Mouse (Mus musculus): ENCODE data around the gene Ifit1. TPM values are rescaled to one million over a fixed set of nuclear protein-coding genes. Genes with fewer than 3 reads are reported as not detected.

Ifit1 gene
- polyA plus RNA-seq, 1 experiment from 2014 or later, result 0.36 TPM

DNA sequence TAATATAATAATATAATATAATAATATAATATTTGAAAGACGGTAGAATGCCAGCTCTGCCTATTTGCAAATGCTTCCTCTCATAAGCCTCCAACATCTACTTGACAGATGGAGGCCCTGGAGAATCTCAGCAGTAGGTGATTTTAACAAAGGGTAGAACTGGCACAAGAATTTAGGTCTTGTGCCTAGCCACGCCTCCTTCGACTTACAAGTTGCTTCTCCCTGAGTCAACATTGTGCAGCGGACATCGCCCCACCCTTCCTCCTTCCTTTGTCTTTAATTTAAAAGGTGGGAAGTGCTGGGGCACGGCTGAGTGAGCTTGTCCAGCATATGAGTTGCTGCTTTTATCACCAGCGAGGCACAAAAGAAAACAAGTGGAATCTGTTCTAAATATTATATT, 32.8 kb downstream of the Ifit1 start:
- Histone ChIP-seq H3K27ac (ENCODE audit: low read depth, low read length) (no peak overlapping the region), H3K4me1 (replicated peaks; ENCODE audit: control insufficient read depth, insufficient read depth, low read length) (no peaks in the 10 kb centered on the region), H3K4me3 (ENCODE audit: low read depth, low read length) (no peak overlapping the region), H3K9ac (ENCODE audit: low read depth, low read length) (no peak overlapping the region), H3K4me2 (replicated peaks; ENCODE audit: low read depth, low read length) (no peak overlapping the region), H3K9me3 (ENCODE audit: control insufficient read depth, low read length) (no peaks in the 10 kb centered on the region), H3K36me3 (ENCODE audit: control insufficient read depth, insufficient read depth, low read length) (no peaks in the 10 kb centered on the region), H3K27me3 (ENCODE audit: control insufficient read depth, insufficient read depth, low read length) (no peaks in the 10 kb centered on the region)
- DNase-seq (ENCODE audit: low spot score) (no peak), ATAC-seq (ENCODE audit: low FRiP score) (no peak)
- WGBS, result 67% methylated on average over 7 of the region's 7 CpGs

DNA sequence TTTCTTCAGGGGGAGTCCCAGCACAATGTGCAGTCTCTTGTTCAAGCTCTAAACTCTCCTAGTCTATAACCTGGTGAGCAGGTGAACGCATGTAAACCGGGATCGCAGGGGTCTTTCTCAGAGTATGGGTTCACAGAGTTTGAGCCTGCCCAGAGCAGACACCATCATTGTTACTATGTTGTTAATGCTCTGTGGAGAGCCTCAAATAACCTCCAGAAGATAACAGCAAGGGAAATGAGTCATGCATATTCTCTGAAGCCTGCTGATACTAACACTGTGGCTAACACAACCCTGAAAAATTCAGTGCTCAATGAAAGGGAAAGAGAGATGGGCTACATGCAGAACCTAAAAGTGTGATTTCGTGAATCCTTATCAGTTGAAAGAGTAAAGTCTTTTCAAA, 37.8 kb downstream of the Ifit1 start:
- H3K9ac ChIP-seq (ENCODE audit: low read depth, low read length), result no peak overlapping the region
- ATAC-seq (ENCODE audit: low FRiP score) (no peak), DNase-seq (ENCODE audit: low spot score) (no peak)
- 89% methylated on average over 4 of the region's 4 CpGs for WGBS
- no peaks in the 10 kb centered on the region for H3K9me3 ChIP-seq (ENCODE audit: control insufficient read depth, low read length)
- no peak overlapping the region for H3K4me3 ChIP-seq (ENCODE audit: low read depth, low read length)
- H3K4me1 ChIP-seq (replicated peaks; ENCODE audit: control insufficient read depth, insufficient read depth, low read length), result no peaks in the 10 kb centered on the region
- no peaks in the 10 kb centered on the region for H3K36me3 ChIP-seq (ENCODE audit: control insufficient read depth, insufficient read depth, low read length)
- H3K4me2 ChIP-seq (replicated peaks; ENCODE audit: low read depth, low read length), result no peak overlapping the region
- H3K27ac ChIP-seq (ENCODE audit: low read depth, low read length), result no peak overlapping the region
- no peaks in the 10 kb centered on the region for H3K27me3 ChIP-seq (ENCODE audit: control insufficient read depth, insufficient read depth, low read length)

DNA sequence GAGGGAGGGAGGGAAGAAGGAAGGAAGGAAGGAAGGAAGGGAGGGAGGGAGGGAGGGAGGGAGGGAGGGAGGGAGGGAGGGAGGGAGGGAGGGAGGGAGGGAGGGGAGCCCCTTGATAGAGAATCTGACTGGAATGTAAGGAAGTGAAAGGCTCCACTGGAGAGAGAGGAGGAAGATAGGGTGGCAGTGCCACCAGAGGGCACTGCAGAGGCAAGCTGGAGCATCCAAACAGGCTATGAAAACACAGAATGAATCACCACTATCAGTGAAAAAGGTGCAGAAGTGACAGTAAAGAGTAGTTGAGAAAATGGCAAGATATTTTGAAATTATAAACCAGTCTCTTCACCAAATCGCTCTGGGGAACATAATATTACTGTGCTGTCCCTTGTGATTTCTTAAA, 44.2 kb downstream of the Ifit1 start:
- no peak overlapping the region for H3K4me2 ChIP-seq (replicated peaks; ENCODE audit: low read depth, low read length)
- no peak overlapping the region for H3K27ac ChIP-seq (ENCODE audit: low read depth, low read length)
- H3K27me3 ChIP-seq (ENCODE audit: control insufficient read depth, insufficient read depth, low read length), result no peaks in the 10 kb centered on the region
- no peaks in the 10 kb centered on the region for H3K36me3 ChIP-seq (ENCODE audit: control insufficient read depth, insufficient read depth, low read length)
- H3K4me3 ChIP-seq (ENCODE audit: low read depth, low read length), result no peak overlapping the region
- H3K4me1 ChIP-seq (replicated peaks; ENCODE audit: control insufficient read depth, insufficient read depth, low read length), result no peaks in the 10 kb centered on the region
- DNase-seq (ENCODE audit: low spot score) (peak; percentile 55), ATAC-seq (ENCODE audit: low FRiP score) (no peak)
- no peaks in the 10 kb centered on the region for H3K9me3 ChIP-seq (ENCODE audit: control insufficient read depth, low read length)
- WGBS, result 71% methylated on average over 1 of the region's 1 CpGs
- no peak overlapping the region for H3K9ac ChIP-seq (ENCODE audit: low read depth, low read length)

DNA sequence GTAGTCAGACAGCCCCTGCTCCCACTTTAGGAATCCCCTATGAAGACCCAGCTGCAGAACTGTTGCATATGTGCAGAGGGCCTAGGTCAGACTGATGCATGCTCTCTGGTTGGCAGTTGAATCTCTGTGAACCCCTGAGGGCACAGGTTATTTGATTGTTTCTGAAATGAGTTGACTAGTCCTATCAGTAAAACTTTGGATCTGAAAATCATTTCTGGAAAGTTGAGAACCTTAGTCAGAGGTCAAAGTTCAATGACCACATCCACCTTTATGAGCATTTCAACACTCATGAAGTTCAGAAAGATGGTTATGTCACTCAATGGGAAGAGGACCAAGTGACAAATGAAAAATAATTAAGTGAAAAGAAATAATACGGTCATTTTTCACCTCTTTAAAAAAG, 44.9 kb downstream of the Ifit1 start:
- no peak overlapping the region for H3K9ac ChIP-seq (ENCODE audit: low read depth, low read length)
- DNase-seq (ENCODE audit: low spot score) (no peak), ATAC-seq (ENCODE audit: low FRiP score) (no peak)
- no peaks in the 10 kb centered on the region for H3K9me3 ChIP-seq (ENCODE audit: control insufficient read depth, low read length)
- H3K4me1 ChIP-seq (replicated peaks; ENCODE audit: control insufficient read depth, insufficient read depth, low read length), result no peaks in the 10 kb centered on the region
- 90% methylated on average over 1 of the region's 1 CpGs for whole genome bisulfite sequencing
- no peaks in the 10 kb centered on the region for H3K27me3 ChIP-seq (ENCODE audit: control insufficient read depth, insufficient read depth, low read length)
- H3K36me3 ChIP-seq (ENCODE audit: control insufficient read depth, insufficient read depth, low read length), result no peaks in the 10 kb centered on the region
- H3K27ac ChIP-seq (ENCODE audit: low read depth, low read length), result no peak overlapping the region
- H3K4me3 ChIP-seq (ENCODE audit: low read depth, low read length), result no peak overlapping the region
- no peak overlapping the region for H3K4me2 ChIP-seq (replicated peaks; ENCODE audit: low read depth, low read length)

DNA sequence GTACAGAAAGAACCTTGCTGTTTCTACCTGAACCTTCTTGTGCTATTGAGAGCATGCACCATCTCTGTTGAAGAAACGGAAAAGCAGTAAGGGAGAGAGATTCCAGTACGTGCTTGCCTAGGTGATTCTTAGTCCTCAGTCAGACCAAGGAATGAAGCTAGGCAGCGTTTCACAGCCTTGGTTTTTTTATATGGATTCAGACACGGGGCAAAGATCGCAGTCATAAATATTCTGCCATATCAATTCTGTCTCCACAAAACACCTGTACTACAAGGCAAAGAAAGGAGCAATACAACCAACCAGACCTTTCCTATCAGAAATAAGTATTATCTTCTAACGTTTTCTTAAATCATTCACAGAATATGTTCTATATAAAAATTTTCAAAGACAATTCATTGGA, 50.7 kb downstream of the Ifit1 start:
- no peak overlapping the region for H3K4me2 ChIP-seq (replicated peaks; ENCODE audit: low read depth, low read length)
- H3K27ac ChIP-seq (ENCODE audit: low read depth, low read length), result no peak overlapping the region
- H3K36me3 ChIP-seq (ENCODE audit: control insufficient read depth, insufficient read depth, low read length), result no peaks in the 10 kb centered on the region
- no peak for ATAC-seq (ENCODE audit: low FRiP score)
- H3K27me3 ChIP-seq (ENCODE audit: control insufficient read depth, insufficient read depth, low read length), result no peaks in the 10 kb centered on the region
- no peaks in the 10 kb centered on the region for H3K4me1 ChIP-seq (replicated peaks; ENCODE audit: control insufficient read depth, insufficient read depth, low read length)
- no peak overlapping the region for H3K4me3 ChIP-seq (ENCODE audit: low read depth, low read length)
- 87% methylated on average over 6 of the region's 6 CpGs for WGBS
- no peak overlapping the region for H3K9ac ChIP-seq (ENCODE audit: low read depth, low read length)
- no peaks in the 10 kb centered on the region for H3K9me3 ChIP-seq (ENCODE audit: control insufficient read depth, low read length)
- DNase-seq (ENCODE audit: low spot score), result no peak

DNA sequence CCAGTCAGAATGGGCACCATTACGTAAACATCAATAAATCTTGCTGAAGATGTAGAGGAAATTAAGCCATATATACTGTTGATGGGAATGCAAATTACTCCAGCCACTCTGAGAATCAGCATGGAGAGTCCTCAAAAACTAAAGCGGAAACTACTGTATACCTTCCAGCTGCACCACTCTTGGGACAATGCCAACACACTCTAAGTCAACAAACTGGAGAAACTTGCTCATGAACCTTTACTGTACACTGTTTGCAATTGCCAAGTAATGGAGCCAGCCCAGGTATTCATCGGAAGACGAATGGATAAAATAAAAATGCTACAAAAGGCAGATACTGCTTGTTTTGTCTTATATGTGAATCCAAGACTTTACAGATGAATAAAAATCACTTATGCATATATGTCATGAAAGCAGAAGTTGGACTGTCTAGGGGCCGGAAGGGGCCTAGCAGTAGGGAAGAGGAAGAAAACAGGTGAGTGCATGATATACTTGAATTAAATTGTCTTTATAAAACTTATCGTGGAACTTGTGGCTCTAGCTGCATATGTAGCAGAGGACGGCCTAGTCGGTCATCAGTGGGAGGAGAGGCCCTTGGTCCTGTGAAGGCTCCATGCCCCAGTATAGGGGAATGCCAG, 55.8 kb downstream of the Ifit1 start:
- H3K4me1 ChIP-seq (replicated peaks; ENCODE audit: control insufficient read depth, insufficient read depth, low read length), result no peaks in the 10 kb centered on the region
- no peak overlapping the region for H3K4me3 ChIP-seq (ENCODE audit: low read depth, low read length)
- no peak overlapping the region for H3K27ac ChIP-seq (ENCODE audit: low read depth, low read length)
- 91% methylated on average over 8 of the region's 8 CpGs for WGBS
- H3K4me2 ChIP-seq (replicated peaks; ENCODE audit: low read depth, low read length), result no peak overlapping the region
- H3K9me3 ChIP-seq (ENCODE audit: control insufficient read depth, low read length), result no peaks in the 10 kb centered on the region
- no peaks in the 10 kb centered on the region for H3K36me3 ChIP-seq (ENCODE audit: control insufficient read depth, insufficient read depth, low read length)
- no peak for ATAC-seq (ENCODE audit: low FRiP score)
- no peaks in the 10 kb centered on the region for H3K27me3 ChIP-seq (ENCODE audit: control insufficient read depth, insufficient read depth, low read length)
- no peak for DNase-seq (ENCODE audit: low spot score)
- H3K9ac ChIP-seq (ENCODE audit: low read depth, low read length), result no peak overlapping the region

DNA sequence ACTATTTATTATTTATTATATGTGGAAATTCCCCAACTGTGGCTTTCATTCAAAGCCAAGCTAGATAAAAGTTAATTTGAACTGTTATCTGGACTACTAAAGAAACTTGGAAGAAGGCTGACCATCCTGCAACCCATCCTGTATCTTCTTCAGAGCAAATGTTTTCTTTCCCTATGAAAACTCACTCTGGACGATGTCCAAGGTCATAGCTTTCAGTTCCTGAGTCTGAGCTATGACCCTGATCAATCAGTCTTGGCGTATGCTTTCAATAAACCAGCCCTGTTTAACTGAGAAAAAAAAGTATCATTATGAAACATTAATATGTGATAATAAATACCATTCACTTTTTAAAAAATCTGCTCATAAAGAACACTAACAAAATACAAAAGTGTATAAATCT, 56.8 kb downstream of the Ifit1 start:
- DNase-seq (ENCODE audit: low spot score), result no peak
- H3K27me3 ChIP-seq (ENCODE audit: control insufficient read depth, insufficient read depth, low read length), result no peaks in the 10 kb centered on the region
- no peak overlapping the region for H3K4me3 ChIP-seq (ENCODE audit: low read depth, low read length)
- H3K36me3 ChIP-seq (ENCODE audit: control insufficient read depth, insufficient read depth, low read length), result no peaks in the 10 kb centered on the region
- no peak overlapping the region for H3K4me2 ChIP-seq (replicated peaks; ENCODE audit: low read depth, low read length)
- no peak overlapping the region for H3K9ac ChIP-seq (ENCODE audit: low read depth, low read length)
- WGBS, result 76% methylated on average over 2 of the region's 2 CpGs
- ATAC-seq (ENCODE audit: low FRiP score), result no peak
- H3K9me3 ChIP-seq (ENCODE audit: control insufficient read depth, low read length), result no peaks in the 10 kb centered on the region
- H3K27ac ChIP-seq (ENCODE audit: low read depth, low read length), result no peak overlapping the region
- no peaks in the 10 kb centered on the region for H3K4me1 ChIP-seq (replicated peaks; ENCODE audit: control insufficient read depth, insufficient read depth, low read length)

DNA sequence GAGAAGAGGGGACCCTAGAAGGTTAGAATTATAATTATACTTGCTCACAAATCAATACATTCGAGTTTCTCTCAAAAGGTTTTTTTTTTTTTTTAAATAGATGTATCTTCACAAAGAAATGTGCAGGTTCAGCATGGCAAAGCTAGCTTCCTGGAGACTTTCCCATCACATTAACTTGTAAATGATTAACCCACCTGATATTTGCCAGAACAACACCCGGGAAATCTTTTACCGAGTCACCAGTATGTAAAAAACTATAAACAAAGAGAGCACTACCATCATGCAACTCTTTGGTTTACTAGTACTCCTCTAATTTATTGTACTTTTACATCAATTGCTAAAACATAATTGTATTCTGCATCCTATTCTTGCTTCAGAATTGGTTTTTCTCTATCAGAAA, 57.8 kb downstream of the Ifit1 start:
- Histone ChIP-seq H3K9ac (ENCODE audit: low read depth, low read length) (no peak overlapping the region), H3K27me3 (ENCODE audit: control insufficient read depth, insufficient read depth, low read length) (no peaks in the 10 kb centered on the region), H3K4me1 (replicated peaks; ENCODE audit: control insufficient read depth, insufficient read depth, low read length) (no peaks in the 10 kb centered on the region), H3K36me3 (ENCODE audit: control insufficient read depth, insufficient read depth, low read length) (no peaks in the 10 kb centered on the region), H3K27ac (ENCODE audit: low read depth, low read length) (no peak overlapping the region), H3K4me3 (ENCODE audit: low read depth, low read length) (no peak overlapping the region), H3K4me2 (replicated peaks; ENCODE audit: low read depth, low read length) (no peak overlapping the region), H3K9me3 (ENCODE audit: control insufficient read depth, low read length) (no peaks in the 10 kb centered on the region)
- WGBS, result 75% methylated on average over 3 of the region's 3 CpGs
- ATAC-seq (ENCODE audit: low FRiP score), result no peak
- DNase-seq (ENCODE audit: low spot score), result no peak

DNA sequence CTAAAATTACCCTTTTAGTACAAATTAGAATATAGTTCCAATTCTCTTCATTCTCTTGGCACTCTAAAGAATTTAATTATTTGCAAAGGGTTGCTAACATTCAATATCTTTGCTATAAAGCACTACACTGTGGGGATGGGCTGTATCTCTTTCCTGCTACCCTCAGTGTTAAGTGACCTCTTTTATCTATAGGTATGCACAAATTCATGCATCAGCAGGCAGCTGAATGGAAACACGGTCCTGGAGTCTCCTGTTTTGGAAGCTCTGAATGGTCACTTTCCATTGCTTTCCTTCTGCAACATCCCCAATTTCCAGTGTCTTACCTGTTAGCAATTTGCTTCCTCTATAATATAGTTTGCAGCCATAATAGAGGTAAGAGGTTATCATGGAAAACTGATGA, 58.2 kb downstream of the Ifit1 start:
- H3K4me1 ChIP-seq (replicated peaks; ENCODE audit: control insufficient read depth, insufficient read depth, low read length), result no peaks in the 10 kb centered on the region
- H3K9me3 ChIP-seq (ENCODE audit: control insufficient read depth, low read length), result no peaks in the 10 kb centered on the region
- H3K4me3 ChIP-seq (ENCODE audit: low read depth, low read length), result no peak overlapping the region
- no peaks in the 10 kb centered on the region for H3K36me3 ChIP-seq (ENCODE audit: control insufficient read depth, insufficient read depth, low read length)
- H3K4me2 ChIP-seq (replicated peaks; ENCODE audit: low read depth, low read length), result no peak overlapping the region
- 52% methylated on average over 1 of the region's 1 CpGs for WGBS
- no peaks in the 10 kb centered on the region for H3K27me3 ChIP-seq (ENCODE audit: control insufficient read depth, insufficient read depth, low read length)
- ATAC-seq (ENCODE audit: low FRiP score), result no peak
- DNase-seq (ENCODE audit: low spot score), result no peak
- no peak overlapping the region for H3K9ac ChIP-seq (ENCODE audit: low read depth, low read length)
- no peak overlapping the region for H3K27ac ChIP-seq (ENCODE audit: low read depth, low read length)

All from hindbrain, embryonic 11.5 days (tissue).